Comparison of ENCODE assay signal across 8 mouse cellular contexts in genomic region chr6:118066199-118067081, GRCm38 (mm10). TPM values are rescaled to one million over a fixed set of nuclear protein-coding genes. Genes with fewer than 3 reads are reported as not detected.
A peak's percentile ranks its signal among the peaks of the same experiment; 100 is the strongest.
DNase-seq lines count a peak whose midpoint lies in the region; ATAC-seq and TF ChIP-seq lines count a peak whose summit lies in the region.

No protein-coding gene starts in this region.

- H3K4me3 ChIP-seq in embryonic fibroblast, embryonic 13.5 days (ENCODE audit: insufficient read depth, low read length): peak overlapping the region; percentile 30
- peak overlapping the region; percentile 68 for H3K4me3 ChIP-seq in hindbrain, embryonic 10.5 days
- H3K4me3 ChIP-seq in small intestine, adult 2 months (ENCODE audit: low read depth, low read length): peak overlapping the region; percentile 59

- peaks cover 45% of the 10 kb centered on the region for H3K27me3 ChIP-seq in hindbrain, embryonic 10.5 days (ENCODE audit: insufficient read depth, poor library complexity, severe bottlenecking)
- no peaks in the 10 kb centered on the region for H3K27me3 ChIP-seq in small intestine, adult 2 months (ENCODE audit: control insufficient read depth, insufficient read depth, low read length)

- WGBS in hindbrain, embryonic 10.5 days: 3% methylated on average over 40 of the region's 40 CpGs
- 2% methylated on average over 40 of the region's 40 CpGs for WGBS in small intestine, adult 2 months

- no peak for TF ChIP-seq CTCF in embryonic fibroblast, embryonic 13.5 days (IDR thresholded peaks at IDR 0.05; ENCODE audit: borderline replicate concordance, insufficient read depth, low read length)
- no peak for TF ChIP-seq CTCF in small intestine, adult 2 months (IDR thresholded peaks at IDR 0.05; ENCODE audit: extremely low read depth, insufficient read length, insufficient replicate concordance, low read depth, low read length)

- DNase-seq in adrenal gland, adult 18-20 months (ENCODE audit: low spot score in 2 of 2): peak; percentile 26 to 42
- DNase-seq in adrenal gland, adult 8-10 months: no peak
- peak; percentile 51 for DNase-seq in adrenal gland, postnatal 25 days
- peak; percentile 16 for DNase-seq in hindbrain, embryonic 10.5 days (ENCODE audit: low spot score)
- DNase-seq in left cerebral cortex, postnatal 36 days (ENCODE audit: low spot score in 2 of 2): peak; percentile 72 to 74

- peak; percentile 71 for ATAC-seq in megakaryocyte progenitor cell, adult 5-6 weeks (replicated peaks; ENCODE audit: poor library complexity)

- H3K4me1 ChIP-seq in embryonic fibroblast, embryonic 13.5 days (ENCODE audit: control insufficient read depth, insufficient read depth, low read length): no peaks in the 10 kb centered on the region
- peaks cover 27% of the 10 kb centered on the region for H3K4me1 ChIP-seq in hindbrain, embryonic 10.5 days (replicated peaks)
- H3K4me1 ChIP-seq in small intestine, adult 2 months (ENCODE audit: control insufficient read depth, insufficient read depth, insufficient read length, low read length): peaks cover 5% of the 10 kb centered on the region

- H3K9me3 ChIP-seq in hindbrain, embryonic 10.5 days: no peaks in the 10 kb centered on the region

- intact Hi-C loops in left cerebral cortex, postnatal 36 days (cut with DNase I): loop anchor here (2.0 to 5.0 kb wide), 2 partner anchors 54 to 129 kb away; partner anchors contain the start of gene Fxyd4

- no peaks in the 10 kb centered on the region for H3K36me3 ChIP-seq in hindbrain, embryonic 10.5 days
- no peaks in the 10 kb centered on the region for H3K36me3 ChIP-seq in small intestine, adult 2 months (ENCODE audit: control insufficient read depth, insufficient read depth, low read length)

- no peak overlapping the region for H3K27ac ChIP-seq in embryonic fibroblast, embryonic 13.5 days (ENCODE audit: insufficient read depth, low read length)
- H3K27ac ChIP-seq in hindbrain, embryonic 10.5 days: peak overlapping the region; percentile 69
- H3K27ac ChIP-seq in small intestine, adult 2 months (ENCODE audit: insufficient read depth, low read depth, low read length): no peak overlapping the region

- no peak for TF ChIP-seq POLR2A in embryonic fibroblast, embryonic 13.5 days (IDR thresholded peaks at IDR 0.05; ENCODE audit: low read depth, low read length)
- no peak for TF ChIP-seq POLR2A in small intestine, adult 2 months (IDR thresholded peaks at IDR 0.05; ENCODE audit: low read depth, low read length)

RNA-seq across cellular contexts. Expression of gene Rasgef1a, which starts 55.2 kb away (rescaled TPM):
- under 1 TPM; 0.29 to 0.30 TPM for total RNA-seq in adrenal gland, adult 18-20 months (2021)
- total RNA-seq in adrenal gland, adult 8-10 months (2022): 1 to 10 TPM in 1 of 4 experiments, under 1 TPM in 3; 0.52 to 1.3 (median 0.79) TPM
- total RNA-seq in adrenal gland, postnatal 25 days (2021): 0.15 TPM in 1 of 2 replicates, not detected in the other
- polyA plus RNA-seq in embryonic fibroblast, embryonic 13.5 days (2011; ENCODE audit: insufficient read length, low read depth, missing spikeins): not detected in 2 replicates
- polyA plus RNA-seq in hindbrain, embryonic 10.5 days (2016; fragmentation: Nextera tagmentation; extraction: Ambion mirVana): 0.06 TPM in 1 of 2 replicates, not detected in the other
- total RNA-seq in left cerebral cortex, postnatal 36 days (2021): 100 to 1,000 TPM; 208 to 212 TPM
- total RNA-seq in megakaryocyte progenitor cell, adult 5-6 weeks (2015): 0.07 TPM in 1 of 2 replicates, not detected in the other
- 0.17 TPM in 1 of 2 replicates, not detected in the other for total RNA-seq in megakaryocyte progenitor cell, adult 5-6 weeks (2017)
- 0.19 and 0.22 TPM in 2 replicates for polyA plus RNA-seq in small intestine, adult 2 months (2012; rRNA removed)

Comparison
In these comparisons a context has a peak if more than half of its experiments do, and no peak if none do; other contexts are left out.
1. RNA of gene Rasgef1a, which starts 55.2 kb away (total RNA-seq): 208 to 212 TPM in left cerebral cortex, postnatal 36 days; 0.52 to 1.3 TPM in adrenal gland, adult 8-10 months, 0.29 to 0.30 TPM in adrenal gland, adult 18-20 months, 0.07 to 0.17 TPM in megakaryocyte progenitor cell, adult 5-6 weeks and 0.15 TPM in adrenal gland, postnatal 25 days; every median in the first group is over 10 times any median in the second.
2. Peak in every context shown above with its lines, with median percentiles within 50 percentile points of each other: H3K4me3 ChIP-seq.